Mouse (Mus musculus) embryonic facial prominence, embryonic 11.5 days (tissue): ENCODE measurements around the gene Parp11. TPM values are rescaled to one million over a fixed set of nuclear protein-coding genes. Genes with fewer than 3 reads are reported as not detected.

Experiments
- ATAC-seq: fragments of 200-750 bp; cut with Nextera tagmentation; replicated peaks from 2 replicates; pipeline ENCODE4 v1.8.0; 2017; ENCODE audit warnings: low read depth; ENCODE audit not compliant: insufficient number of reproducible peaks, low FRiP score, low TSS enrichment
- DNase-seq: peaks from one replicate; pipeline ENCODE4 v3.0.0-alpha.2; 2015; ENCODE audit warnings: low spot score
- H3K27ac ChIP-seq: fragments of 300-500 bp; sonication (generic); replicated peaks from 2 replicates; pipeline ENCODE4 v1.5.1; 2014; ENCODE audit warnings: mild to moderate bottlenecking, low read depth, low read length, control low read depth
- H3K27me3 ChIP-seq: fragments of 300-500 bp; sonication (generic); 2 replicates; pipeline ENCODE4 v1.6.1; 2014; ENCODE audit warnings: mild to moderate bottlenecking, low read length, moderate library complexity, mixed read lengths; ENCODE audit not compliant: control insufficient read depth, insufficient read depth
- H3K36me3 ChIP-seq: fragments of 300-500 bp; sonication (generic); replicated peaks from 2 replicates; pipeline ENCODE4 v1.6.1; 2014; ENCODE audit warnings: low read depth, mild to moderate bottlenecking, low read length, moderate library complexity, mixed read lengths; ENCODE audit not compliant: control insufficient read depth, insufficient read depth
- H3K4me1 ChIP-seq: fragments of 300-500 bp; sonication (generic); 2 replicates; pipeline ENCODE4 v1.6.1; 2014; ENCODE audit warnings: low read length, mixed read lengths; ENCODE audit not compliant: control insufficient read depth, insufficient read depth
- H3K4me2 ChIP-seq: fragments of 300-500 bp; sonication (generic); 2 replicates; pipeline ENCODE4 v1.6.1; 2014; ENCODE audit warnings: low read depth, mild to moderate bottlenecking, control low read depth, low read length, moderate library complexity
- H3K4me3 ChIP-seq: fragments of 300-500 bp; sonication (generic); 2 replicates; pipeline ENCODE4 v1.5.1; 2014; ENCODE audit warnings: low read depth, low read length, control low read depth
- H3K9ac ChIP-seq: fragments of 300-500 bp; sonication (generic); replicated peaks from 2 replicates; pipeline ENCODE4 v1.6.1; 2014; ENCODE audit warnings: mild to moderate bottlenecking, control low read depth, low read length
- H3K9me3 ChIP-seq: fragments of 300-500 bp; sonication (generic); replicated peaks from 2 replicates; pipeline ENCODE4 v1.6.1; 2016; ENCODE audit warnings: mild to moderate bottlenecking, low read length, inconsistent platforms, mixed read lengths; ENCODE audit not compliant: control insufficient read depth
- WGBS: fragments of 180-500 bp; shearing (Covaris S2); extraction: QIAGEN DNeasy Blood & Tissue Kit; methylation state at CpG from one replicate; pipeline ENCODE4 v1.1.7; 2014; 5-methylcytosine and 5-hydroxymethylcytosine counted together
- polyA plus RNA-seq: library from polyadenylated mRNA; unstranded; fragments of >200 nt; fragmentation: Nextera tagmentation; extraction: Ambion mirVana; gene quantifications from 2 replicates; pipeline ENCODE4 v1.2.1, GENCODE M21; 2014

Parp11 gene
- polyA plus RNA-seq: 40.5 and 43.6 TPM in 2 replicates

DNA sequence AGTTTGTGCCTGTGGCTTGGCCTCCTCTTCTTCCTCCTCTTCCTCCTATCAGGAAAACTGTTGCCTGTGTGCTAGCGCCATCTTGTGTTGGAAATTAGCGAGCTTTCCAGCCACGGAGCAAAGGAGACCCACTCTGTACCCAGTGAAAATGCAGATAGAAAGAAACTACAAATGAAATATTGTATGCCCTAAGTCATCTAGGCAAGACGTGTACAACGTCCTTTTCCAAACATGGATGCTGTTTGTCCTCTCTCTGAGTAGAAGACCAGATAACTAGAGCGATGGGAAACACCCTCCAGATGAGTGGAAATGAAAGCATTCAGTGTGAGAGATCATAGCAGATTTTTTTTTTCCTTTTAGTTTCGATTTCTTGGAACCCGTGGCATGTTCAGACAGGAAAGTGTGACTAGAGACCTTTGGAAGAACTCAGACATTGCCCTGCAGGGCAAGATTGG is at the start of gene Parp11:
Gene Parp11 (plus strand): TSS at position 405 of the 455 bp plus-strand sequence.
- H3K9me3 ChIP-seq: no peaks in the 10 kb centered on the region
- ATAC-seq: no peak
- no peak within 1 kb of the TSS for H3K4me2 ChIP-seq
- WGBS: 17% methylated on average over 8 of the region's 8 CpGs
- peak; percentile 78 for DNase-seq
- H3K27ac ChIP-seq: no peak within 1 kb of the TSS
- no peaks in the 10 kb centered on the region for H3K27me3 ChIP-seq
- H3K9ac ChIP-seq: no peak within 1 kb of the TSS
- no peaks in the 10 kb centered on the region for H3K36me3 ChIP-seq
- H3K4me3 ChIP-seq: no peak within 1 kb of the TSS
- no peaks in the 10 kb centered on the region for H3K4me1 ChIP-seq

DNA sequence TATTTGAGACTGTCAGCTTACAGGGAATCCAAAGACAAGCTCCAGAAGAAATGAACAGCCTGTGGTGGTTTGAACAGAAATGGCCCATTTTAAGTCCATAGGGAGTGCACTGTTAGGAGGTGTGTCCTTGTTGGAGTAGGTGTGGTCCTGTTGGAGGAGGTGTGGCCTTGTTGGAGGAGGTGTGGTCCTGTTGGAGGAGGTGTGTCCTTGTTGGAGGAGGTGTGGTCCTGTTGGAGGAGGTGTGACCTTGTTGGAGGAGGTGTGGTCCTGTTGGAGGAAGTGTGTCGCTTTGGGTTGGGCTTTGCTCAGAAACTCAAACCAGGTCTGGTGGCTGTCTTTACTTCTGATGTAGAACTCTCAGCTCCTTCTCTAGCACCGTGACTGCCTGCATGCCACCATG is 48.6 kb upstream of the Parp11 start:
- no peak overlapping the region for H3K4me3 ChIP-seq
- no peaks in the 10 kb centered on the region for H3K9me3 ChIP-seq
- H3K4me2 ChIP-seq: no peak overlapping the region
- H3K36me3 ChIP-seq: no peaks in the 10 kb centered on the region
- DNase-seq (no peak), ATAC-seq (no peak)
- no peak overlapping the region for H3K27ac ChIP-seq
- WGBS: 45% methylated on average over 2 of the region's 2 CpGs
- 0 out of 2 replicates have a peak, but pooled peaks cover 4% of the 10 kb centered on the region for H3K4me1 ChIP-seq
- no peak overlapping the region for H3K9ac ChIP-seq
- H3K27me3 ChIP-seq: no peaks in the 10 kb centered on the region

DNA sequence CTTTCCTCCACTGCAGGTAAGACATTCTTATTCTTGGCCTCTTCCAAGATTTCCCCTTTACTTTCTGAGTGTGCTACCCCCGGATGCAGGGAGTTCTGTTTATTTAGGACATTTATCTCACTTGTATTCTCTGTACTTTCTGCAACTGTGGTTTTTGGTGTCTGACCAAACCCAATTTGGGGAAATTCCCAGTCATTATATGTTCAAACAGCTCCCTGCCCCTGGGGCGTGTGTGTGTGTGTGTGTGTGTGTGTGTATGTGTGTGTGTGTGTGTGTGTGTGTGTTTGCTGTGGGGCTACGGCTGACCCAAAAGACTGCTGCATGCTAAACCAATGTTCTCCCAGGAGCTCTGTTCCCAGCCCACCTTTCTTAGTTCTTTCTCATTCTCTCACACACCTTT is 45.2 kb upstream of the Parp11 start:
- no peak for DNase-seq
- ATAC-seq: no peak
- Histone ChIP-seq H3K9ac (no peak overlapping the region), H3K27ac (no peak overlapping the region), H3K36me3 (no peaks in the 10 kb centered on the region), H3K9me3 (no peaks in the 10 kb centered on the region), H3K4me1 (no peaks in the 10 kb centered on the region), H3K27me3 (no peaks in the 10 kb centered on the region), H3K4me3 (no peak overlapping the region), H3K4me2 (no peak overlapping the region)
- 58% methylated on average over 3 of the region's 3 CpGs for WGBS

DNA sequence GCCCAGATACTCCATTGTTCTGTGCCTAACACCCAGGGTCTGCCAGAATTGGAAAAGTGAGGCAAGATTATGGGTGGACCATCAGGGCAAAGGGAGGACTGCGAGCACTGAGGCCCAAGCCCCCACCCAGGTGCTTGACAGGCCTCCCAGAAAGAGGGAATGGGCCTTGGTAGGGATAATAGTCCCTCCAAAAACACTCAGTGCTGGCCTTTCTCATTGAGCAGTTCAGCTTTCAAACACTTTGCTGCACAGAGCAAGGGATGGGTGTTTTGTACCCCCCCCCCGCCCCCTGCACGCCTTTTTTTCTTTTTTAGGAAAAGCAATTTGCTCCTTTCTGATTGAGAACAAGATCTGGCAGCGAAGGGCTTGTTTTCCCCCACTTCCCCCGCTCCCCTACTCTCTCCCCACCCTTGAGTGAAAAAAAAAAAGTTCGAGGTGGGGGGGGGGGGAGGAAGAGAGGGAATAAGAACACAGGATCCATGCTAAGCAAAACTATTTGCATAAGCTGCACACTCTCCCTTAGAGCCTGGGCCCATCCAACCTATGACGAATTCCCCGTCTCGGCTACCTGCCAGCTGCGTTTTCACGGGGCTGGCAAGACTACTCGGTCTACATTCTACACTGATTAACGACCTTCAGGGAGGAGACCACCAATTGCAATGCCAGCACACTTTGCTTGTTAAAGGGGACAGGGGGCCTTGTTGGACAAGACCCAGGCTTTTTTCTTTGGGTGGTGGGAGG is 42.4 kb upstream of the Parp11 start:
- ATAC-seq (no peak), DNase-seq (no peak)
- no peak overlapping the region for H3K27ac ChIP-seq
- H3K4me1 ChIP-seq: no peaks in the 10 kb centered on the region
- no peak overlapping the region for H3K4me3 ChIP-seq
- H3K27me3 ChIP-seq: no peaks in the 10 kb centered on the region
- no peak overlapping the region for H3K4me2 ChIP-seq
- no peaks in the 10 kb centered on the region for H3K36me3 ChIP-seq
- 65% methylated on average over 13 of the region's 13 CpGs for WGBS
- H3K9me3 ChIP-seq: no peaks in the 10 kb centered on the region
- no peak overlapping the region for H3K9ac ChIP-seq

DNA sequence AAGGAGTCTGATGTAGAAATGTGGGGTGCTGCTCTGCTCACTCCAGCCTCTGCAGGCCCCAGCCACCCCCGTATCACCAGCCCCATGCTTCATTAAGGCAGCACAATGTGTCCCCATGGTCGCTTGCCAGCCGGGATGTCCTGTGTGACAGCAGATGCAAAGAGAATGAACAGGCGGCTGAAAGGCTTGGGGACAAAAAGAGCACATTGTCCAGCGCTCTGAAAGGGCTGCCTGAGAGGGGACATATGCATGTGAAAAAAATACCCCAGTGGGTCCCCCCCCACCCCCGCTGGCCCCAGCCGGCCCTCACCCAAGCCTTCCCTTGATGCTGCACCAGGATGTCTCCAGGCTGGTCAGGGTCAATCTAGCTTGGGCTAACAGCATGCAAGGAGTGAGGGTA is 41.0 kb upstream of the Parp11 start:
- Histone ChIP-seq H3K9ac (no peak overlapping the region), H3K4me2 (no peak overlapping the region), H3K27me3 (no peaks in the 10 kb centered on the region), H3K9me3 (no peaks in the 10 kb centered on the region), H3K4me3 (no peak overlapping the region), H3K27ac (no peak overlapping the region), H3K4me1 (no peaks in the 10 kb centered on the region), H3K36me3 (no peaks in the 10 kb centered on the region)
- WGBS: 37% methylated on average over 7 of the region's 7 CpGs
- ATAC-seq: peak; percentile 57; the same call in 1 of the 2 replicates
- no peak for DNase-seq

DNA sequence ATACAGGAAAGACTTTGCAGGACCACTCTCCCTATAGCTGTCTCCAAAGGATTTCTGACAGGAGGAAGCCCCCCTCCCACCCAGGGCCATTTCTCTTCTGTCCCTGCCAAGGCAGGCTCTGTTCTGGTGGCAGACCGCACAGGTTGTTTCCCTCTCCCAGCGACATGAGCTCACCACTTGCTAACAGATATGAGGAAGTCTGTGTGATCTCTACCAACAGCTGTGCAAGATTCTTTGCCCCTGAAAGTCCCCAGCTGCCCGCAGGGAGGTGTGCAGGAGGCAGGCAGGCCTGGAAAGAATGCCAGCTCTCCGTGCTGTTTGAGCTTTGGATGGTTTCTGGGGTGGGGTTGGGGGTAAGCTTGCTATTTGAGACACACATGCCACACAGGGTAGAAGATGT is 38.9 kb upstream of the Parp11 start:
- H3K27ac ChIP-seq: no peak overlapping the region
- no peaks in the 10 kb centered on the region for H3K36me3 ChIP-seq
- WGBS: 38% methylated on average over 4 of the region's 4 CpGs
- no peak for DNase-seq
- ATAC-seq: no peak
- no peaks in the 10 kb centered on the region for H3K4me1 ChIP-seq
- no peak overlapping the region for H3K9ac ChIP-seq
- no peak overlapping the region for H3K4me2 ChIP-seq
- no peaks in the 10 kb centered on the region for H3K9me3 ChIP-seq
- no peak overlapping the region for H3K4me3 ChIP-seq
- no peaks in the 10 kb centered on the region for H3K27me3 ChIP-seq

DNA sequence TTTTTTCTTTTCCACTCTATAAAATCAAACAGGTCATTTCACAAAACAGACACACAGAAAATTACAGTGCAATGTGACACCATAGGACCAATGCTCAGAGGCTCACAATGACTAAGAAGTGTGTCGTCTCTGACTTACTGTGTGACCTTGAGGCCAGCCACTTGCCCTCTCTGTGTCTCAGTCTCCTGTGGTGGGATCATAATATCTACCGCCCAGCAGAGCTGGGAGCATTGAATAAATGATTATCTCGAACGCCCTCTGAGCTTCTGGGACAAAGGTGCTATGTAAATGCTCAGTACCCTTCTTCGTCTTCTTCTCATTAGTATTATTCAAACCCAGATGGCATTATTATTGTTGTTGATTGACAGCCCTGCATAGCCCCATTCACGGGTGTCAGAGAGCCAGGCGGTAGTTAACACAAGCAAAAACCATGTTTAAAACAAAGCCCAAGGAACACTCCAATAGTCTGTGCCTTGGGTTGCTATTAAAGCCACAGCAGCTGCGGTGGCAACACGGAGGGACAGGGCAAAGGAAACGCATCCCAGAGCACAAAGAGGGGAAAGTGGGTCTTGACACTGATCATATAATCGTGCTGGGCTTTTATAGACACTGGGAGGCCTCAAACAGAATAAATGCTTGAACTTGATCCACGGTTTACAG is 29.0 kb upstream of the Parp11 start:
- Histone ChIP-seq H3K27ac (no peak overlapping the region), H3K9ac (no peak overlapping the region), H3K4me2 (no peak overlapping the region), H3K9me3 (no peaks in the 10 kb centered on the region), H3K4me3 (no peak overlapping the region), H3K36me3 (no peaks in the 10 kb centered on the region), H3K27me3 (no peaks in the 10 kb centered on the region), H3K4me1 (no peaks in the 10 kb centered on the region)
- DNase-seq: no peak
- no peak; the same call in 1 of the 2 replicates for ATAC-seq
- WGBS: 64% methylated on average over 12 of the region's 12 CpGs

DNA sequence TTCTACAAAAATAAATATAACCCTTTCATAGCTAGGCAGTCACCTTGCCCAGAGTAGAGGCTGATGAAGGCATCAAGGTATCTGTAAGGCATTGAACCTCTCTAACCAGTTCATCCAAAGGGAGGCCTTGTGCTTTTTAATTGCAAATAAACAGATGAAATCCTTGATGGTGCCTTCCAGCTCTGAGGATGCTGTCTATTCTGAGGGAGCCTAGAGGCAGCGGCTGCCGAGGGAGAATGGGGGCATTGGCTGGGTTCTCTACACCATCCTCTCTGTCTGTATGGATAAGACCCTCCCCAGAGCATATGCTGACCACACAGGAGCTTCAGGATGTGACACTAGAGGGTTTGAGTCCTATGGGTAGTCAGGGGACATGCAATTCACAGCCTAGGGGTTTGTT is 28.3 kb upstream of the Parp11 start:
- H3K27me3 ChIP-seq: no peaks in the 10 kb centered on the region
- no peak overlapping the region for H3K27ac ChIP-seq
- H3K4me1 ChIP-seq: no peaks in the 10 kb centered on the region
- WGBS: 78% methylated on average over 2 of the region's 2 CpGs
- no peaks in the 10 kb centered on the region for H3K36me3 ChIP-seq
- no peak overlapping the region for H3K4me3 ChIP-seq
- ATAC-seq: no peak
- H3K4me2 ChIP-seq: no peak overlapping the region
- no peaks in the 10 kb centered on the region for H3K9me3 ChIP-seq
- H3K9ac ChIP-seq: no peak overlapping the region
- no peak for DNase-seq
